Mouse (Mus musculus) limb, embryonic 12.5 days (tissue): ENCODE measurements around the gene Zfp853. TPM values are rescaled to one million over a fixed set of nuclear protein-coding genes. Genes with fewer than 3 reads are reported as not detected.

ENCODE experiments used
- ATAC-seq: fragments of 200-750 bp; cut with Nextera tagmentation; 2 replicates; pipeline ENCODE4 v1.8.0; 2017; ENCODE audit warnings: low read depth, moderate TSS enrichment; ENCODE audit not compliant: insufficient number of reproducible peaks, insufficient read depth, low FRiP score, low TSS enrichment
- H3K27ac ChIP-seq: fragments of 300-500 bp; sonication (generic); 2 replicates; pipeline ENCODE4 v1.5.1; 2016; ENCODE audit warnings: mild to moderate bottlenecking, moderate library complexity
- H3K27me3 ChIP-seq: fragments of 300-500 bp; sonication (generic); 2 replicates; pipeline ENCODE4 v1.6.1; 2016; ENCODE audit warnings: mild to moderate bottlenecking, moderate library complexity
- H3K36me3 ChIP-seq: fragments of 300-500 bp; sonication (generic); 2 replicates; pipeline ENCODE4 v1.6.1; 2016; ENCODE audit warnings: mild to moderate bottlenecking, moderate library complexity
- H3K4me1 ChIP-seq: fragments of 300-500 bp; sonication (generic); replicated peaks from 2 replicates; pipeline ENCODE4 v1.6.1; 2016
- H3K4me2 ChIP-seq: fragments of 300-500 bp; sonication (generic); 2 replicates; pipeline ENCODE4 v1.6.1; 2016; ENCODE audit warnings: mild to moderate bottlenecking, moderate library complexity
- H3K4me3 ChIP-seq: fragments of 300-500 bp; sonication (generic); replicated peaks from 2 replicates; pipeline ENCODE4 v1.5.1; 2016; ENCODE audit warnings: mild to moderate bottlenecking
- H3K9ac ChIP-seq: fragments of 300-500 bp; sonication (generic); replicated peaks from 2 replicates; pipeline ENCODE4 v1.6.1; 2016; ENCODE audit warnings: mild to moderate bottlenecking, moderate library complexity
- H3K9me3 ChIP-seq: fragments of 300-500 bp; sonication (generic); 2 replicates; pipeline ENCODE4 v1.6.1; 2016; ENCODE audit warnings: mild to moderate bottlenecking, moderate library complexity
- WGBS: fragments of 180-500 bp; shearing (Covaris S2); methylation state at CpG from one replicate; pipeline ENCODE4 v1.1.7; 2016; 5-methylcytosine and 5-hydroxymethylcytosine counted together
- polyA plus RNA-seq: library from polyadenylated mRNA; unstranded; fragments of >200 nt; fragmentation: Nextera tagmentation; extraction: Ambion mirVana; gene quantifications from 2 replicates; pipeline ENCODE4 v1.2.1, GENCODE M21; 2016

Zfp853 gene
- polyA plus RNA-seq, 1 experiment from 2014 or later, result 0.18 TPM

DNA sequence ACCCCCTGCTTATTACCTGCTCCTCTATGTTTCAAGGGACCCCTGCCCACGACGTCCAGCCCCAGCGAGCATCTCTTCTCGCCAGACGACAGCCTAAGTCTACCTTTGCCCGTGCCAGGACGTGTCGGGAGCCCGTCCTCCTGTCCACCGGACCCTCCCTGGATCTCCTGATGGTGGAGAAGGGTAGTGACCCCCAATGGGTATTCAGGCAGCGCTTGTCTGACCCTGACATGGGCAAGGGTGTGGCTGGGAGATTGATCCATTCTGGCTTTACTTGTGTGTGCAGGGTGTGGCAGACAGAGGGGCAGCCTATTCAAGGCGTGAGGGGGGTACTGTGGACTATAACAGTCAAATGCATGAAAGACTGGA is 23.3 kb downstream of the Zfp853 start:
- Histone ChIP-seq H3K9me3 (no peaks in the 10 kb centered on the region), H3K4me3 (peak overlapping the region; percentile 91), H3K36me3 (no peaks in the 10 kb centered on the region), H3K27ac (no peak overlapping the region), H3K4me1 (peaks cover 21% of the 10 kb centered on the region), H3K9ac (peak overlapping the region; percentile 90), H3K4me2 (peak overlapping the region; percentile 95), H3K27me3 (peaks cover 2% of the 10 kb centered on the region; the same call in 1 of the 2 replicates)
- ATAC-seq, result 0 out of 2 replicates have a peak, but pooled peaks have one; percentile 19
- 4% methylated on average over 12 of the region's 12 CpGs for WGBS

GRCm38 (mm10) chr5:143269363-143270150 is 23.9 kb downstream of the Zfp853 start, which contains the start of gene Zfp316:
Zfp316 (minus strand) TSS chr5:143270022.
- Histone ChIP-seq H3K27ac (peak within 1 kb of the TSS; percentile 70), H3K9me3 (no peaks in the 10 kb centered on the region), H3K4me2 (peak within 1 kb of the TSS; percentile 95), H3K4me3 (peak within 1 kb of the TSS; percentile 91), H3K9ac (peak within 1 kb of the TSS; percentile 90), H3K27me3 (no peaks in the 10 kb centered on the region; the same call in 1 of the 2 replicates), H3K4me1 (peaks cover 21% of the 10 kb centered on the region), H3K36me3 (peaks cover 4% of the 10 kb centered on the region; the same call in 1 of the 2 replicates)
- under 1% methylated on average over 79 of the region's 79 CpGs for WGBS
- peak; percentile 67; the same call in 1 of the 2 replicates for ATAC-seq

- WGBS, result 24% methylated on average over 8 of the region's 8 CpGs
- no peaks in the 10 kb centered on the region for H3K27me3 ChIP-seq
- H3K9ac ChIP-seq, result peak overlapping the region; percentile 90
- peak; percentile 5; the same call in 1 of the 2 replicates for ATAC-seq
- H3K4me1 ChIP-seq, result peaks cover 21% of the 10 kb centered on the region
- peaks cover 10% of the 10 kb centered on the region for H3K36me3 ChIP-seq
- no peaks in the 10 kb centered on the region for H3K9me3 ChIP-seq
- H3K4me3 ChIP-seq, result peak overlapping the region; percentile 91
- peak overlapping the region; percentile 70 for H3K27ac ChIP-seq
- H3K4me2 ChIP-seq, result peak overlapping the region; percentile 95
These were observed 24.4 kb downstream of the Zfp853 start for GRCm38 (mm10) chr5:143268985-143269362.

DNA sequence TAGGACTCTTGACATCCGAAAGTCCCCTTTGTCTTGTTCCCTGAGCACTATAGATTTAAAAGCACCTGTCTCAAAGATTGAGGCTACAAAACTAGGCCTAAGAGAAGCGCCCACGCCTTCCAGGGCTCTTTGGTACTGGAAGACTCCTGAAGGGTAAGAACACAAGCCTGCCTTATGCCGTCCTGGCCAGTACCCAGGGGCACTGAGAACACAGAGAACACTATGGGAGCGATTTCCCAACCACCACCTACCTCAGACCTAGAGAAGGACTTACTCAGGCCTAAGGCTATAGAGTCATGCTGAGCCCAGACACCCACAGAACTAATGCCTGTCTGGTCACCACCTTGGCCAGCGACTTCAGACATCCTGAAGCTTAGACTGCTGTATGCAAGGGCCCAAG is 26.6 kb downstream of the Zfp853 start:
- Histone ChIP-seq H3K27ac (no peak overlapping the region), H3K4me1 (peaks cover 21% of the 10 kb centered on the region), H3K9ac (no peak overlapping the region), H3K4me3 (no peak overlapping the region), H3K36me3 (peaks cover 32% of the 10 kb centered on the region), H3K4me2 (no peak overlapping the region), H3K27me3 (no peaks in the 10 kb centered on the region), H3K9me3 (no peaks in the 10 kb centered on the region)
- 79% methylated on average over 6 of the region's 6 CpGs for WGBS
- no peak for ATAC-seq

DNA sequence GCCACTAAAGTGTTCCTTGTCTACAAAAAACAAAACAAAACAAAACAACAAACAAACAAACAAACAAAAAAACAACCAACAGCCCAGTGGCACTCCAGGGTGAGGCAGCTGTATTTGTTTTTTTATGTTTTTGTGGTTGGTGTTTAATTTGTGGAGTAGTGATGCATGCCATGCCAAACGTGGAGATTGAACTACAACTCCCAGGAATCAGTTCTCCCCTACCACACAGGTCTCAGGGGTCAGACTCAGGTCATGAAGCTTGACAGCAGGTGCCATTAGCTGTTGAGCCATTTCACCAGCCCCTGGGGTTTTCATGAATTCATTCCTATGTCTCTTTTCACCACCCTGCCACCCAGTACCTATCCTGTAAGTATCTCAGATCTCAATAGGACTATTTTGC is 28.0 kb downstream of the Zfp853 start:
- Histone ChIP-seq H3K27me3 (no peaks in the 10 kb centered on the region), H3K4me2 (no peak overlapping the region), H3K9me3 (no peaks in the 10 kb centered on the region), H3K9ac (no peak overlapping the region), H3K27ac (no peak overlapping the region), H3K4me3 (no peak overlapping the region), H3K4me1 (peaks cover 13% of the 10 kb centered on the region), H3K36me3 (peaks cover 44% of the 10 kb centered on the region)
- no peak for ATAC-seq
- 41% methylated on average over 1 of the region's 1 CpGs for WGBS

- H3K9ac ChIP-seq, result no peak overlapping the region
- WGBS, result 90% methylated on average over 10 of the region's 10 CpGs
- H3K36me3 ChIP-seq, result peaks cover 51% of the 10 kb centered on the region
- no peaks in the 10 kb centered on the region for H3K9me3 ChIP-seq
- H3K4me2 ChIP-seq, result no peak overlapping the region
- H3K4me3 ChIP-seq, result no peak overlapping the region
- no peak overlapping the region for H3K27ac ChIP-seq
- no peaks in the 10 kb centered on the region for H3K27me3 ChIP-seq
- no peak for ATAC-seq
- peaks cover 9% of the 10 kb centered on the region for H3K4me1 ChIP-seq
These were observed 28.7 kb downstream of the Zfp853 start for GRCm38 (mm10) chr5:143264689-143265088.

DNA sequence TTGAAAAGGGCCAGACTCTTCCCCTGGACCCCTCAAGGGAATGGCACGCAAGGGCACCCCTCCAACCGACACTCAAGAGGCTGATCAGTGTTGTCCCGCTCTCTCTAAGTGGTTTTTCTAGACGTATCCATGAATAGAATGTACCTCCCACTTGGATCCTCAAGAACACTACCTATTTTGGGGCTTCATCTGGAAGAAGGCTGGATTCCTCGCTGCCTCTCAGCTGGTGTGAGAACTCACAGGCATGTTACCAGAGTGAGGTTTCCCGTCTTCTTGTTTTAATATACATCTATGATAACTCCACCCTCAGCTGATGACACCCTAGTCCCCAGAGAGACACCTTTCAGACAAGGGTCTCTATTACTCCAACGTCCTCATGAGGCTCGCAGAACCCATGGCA is 31.8 kb downstream of the Zfp853 start:
- H3K27me3 ChIP-seq, result peaks cover 20% of the 10 kb centered on the region
- peaks cover 78% of the 10 kb centered on the region for H3K36me3 ChIP-seq
- WGBS, result 93% methylated on average over 8 of the region's 8 CpGs
- H3K4me1 ChIP-seq, result no peaks in the 10 kb centered on the region
- no peak overlapping the region for H3K9ac ChIP-seq
- H3K4me2 ChIP-seq, result no peak overlapping the region
- H3K27ac ChIP-seq, result no peak overlapping the region
- H3K9me3 ChIP-seq, result no peaks in the 10 kb centered on the region
- no peak for ATAC-seq
- H3K4me3 ChIP-seq, result no peak overlapping the region

DNA sequence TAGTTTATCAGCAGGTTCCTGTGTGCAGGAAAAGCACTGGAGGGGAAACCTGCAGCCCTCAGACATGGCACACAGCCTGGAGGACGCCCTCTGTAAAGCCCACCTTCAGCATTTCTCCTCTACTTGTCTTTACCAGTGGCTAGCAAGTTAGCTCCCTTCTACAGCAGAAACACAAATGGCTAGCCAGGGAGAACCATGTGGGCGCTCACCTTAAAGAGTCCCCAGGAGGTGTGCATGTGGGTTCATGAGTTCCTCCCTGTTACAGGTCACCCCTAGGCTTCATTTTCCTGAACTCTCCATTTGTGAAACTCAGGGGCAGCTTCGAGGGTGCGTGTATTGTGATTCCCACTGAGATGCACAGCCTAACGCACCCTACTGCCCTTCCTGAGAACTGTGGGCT is 37.6 kb downstream of the Zfp853 start:
- no peak for ATAC-seq
- H3K27me3 ChIP-seq, result peaks cover 79% of the 10 kb centered on the region
- H3K27ac ChIP-seq, result no peak overlapping the region
- H3K36me3 ChIP-seq, result peaks cover 87% of the 10 kb centered on the region
- H3K9me3 ChIP-seq, result no peaks in the 10 kb centered on the region
- no peak overlapping the region for H3K4me2 ChIP-seq
- WGBS, result 73% methylated on average over 5 of the region's 5 CpGs
- no peak overlapping the region for H3K4me3 ChIP-seq
- no peak overlapping the region for H3K9ac ChIP-seq
- peaks cover 25% of the 10 kb centered on the region for H3K4me1 ChIP-seq

- H3K9ac ChIP-seq, result peak overlapping the region; percentile 31; the same call in 1 of the 2 replicates
- H3K36me3 ChIP-seq, result peaks cover 80% of the 10 kb centered on the region
- no peak overlapping the region for H3K27ac ChIP-seq
- H3K9me3 ChIP-seq, result no peaks in the 10 kb centered on the region
- H3K4me3 ChIP-seq, result peak overlapping the region; percentile 46; the same call in 1 of the 2 replicates
- 0 out of 2 replicates have a peak overlapping the region, but pooled peaks have one; percentile 80 for H3K4me2 ChIP-seq
- H3K4me1 ChIP-seq, result peaks cover 25% of the 10 kb centered on the region
- no peak for ATAC-seq
- WGBS, result 14% methylated on average over 24 of the region's 24 CpGs
- peaks cover 84% of the 10 kb centered on the region for H3K27me3 ChIP-seq
These were observed 38.3 kb downstream of the Zfp853 start for GRCm38 (mm10) chr5:143255131-143255519.

- Histone ChIP-seq H3K4me2 (peak overlapping the region; percentile 80), H3K4me1 (peaks cover 25% of the 10 kb centered on the region), H3K27me3 (peaks cover 89% of the 10 kb centered on the region), H3K36me3 (peaks cover 78% of the 10 kb centered on the region), H3K9me3 (no peaks in the 10 kb centered on the region), H3K27ac (no peak overlapping the region), H3K9ac (peak overlapping the region; percentile 31), H3K4me3 (peak overlapping the region; percentile 46)
- ATAC-seq, result no peak
- 4% methylated on average over 66 of the region's 66 CpGs for WGBS
These were observed 38.8 kb downstream of the Zfp853 start for GRCm38 (mm10) chr5:143254487-143255130.

GRCm38 (mm10) chr5:143253881-143254486 is 39.4 kb downstream of the Zfp853 start:
- Histone ChIP-seq H3K4me3 (peak overlapping the region; percentile 46), H3K36me3 (peaks cover 78% of the 10 kb centered on the region), H3K27ac (no peak overlapping the region), H3K9ac (peak overlapping the region; percentile 50), H3K9me3 (no peaks in the 10 kb centered on the region), H3K4me1 (peaks cover 25% of the 10 kb centered on the region), H3K4me2 (peak overlapping the region; percentile 80), H3K27me3 (peaks cover 89% of the 10 kb centered on the region)
- 3% methylated on average over 81 of the region's 81 CpGs for WGBS
- no peak for ATAC-seq
